Mouse (Mus musculus) layer of hippocampus, postnatal 10 days (tissue): ENCODE data around the gene Ucp1. TPM values are rescaled to one million over a fixed set of nuclear protein-coding genes. Genes with fewer than 3 reads are reported as not detected.

ENCODE experiments used
- DNase-seq, 2 experiments: peaks; one replicate each; pipeline ENCODE4 v3.0.0; 2021; ENCODE audit warnings: low spot score in 2 of 2
- total RNA-seq, 2 experiments: library from RNA; stranded (reverse); gene quantifications; 2 replicates each; pipeline ENCODE4 v1.2.3; 2021

Gene Ucp1
- total RNA-seq, 2 experiments from 2014 or later: not detected

- DNase-seq: peak; percentile 97 to 98
Observed at GRCm38 (mm10) chr8:83331899-83332697, 41.9 kb downstream of the Ucp1 start, which contains the start of gene Elmod2. TSS of gene Elmod2 (minus strand) at chr8:83332486.

DNA sequence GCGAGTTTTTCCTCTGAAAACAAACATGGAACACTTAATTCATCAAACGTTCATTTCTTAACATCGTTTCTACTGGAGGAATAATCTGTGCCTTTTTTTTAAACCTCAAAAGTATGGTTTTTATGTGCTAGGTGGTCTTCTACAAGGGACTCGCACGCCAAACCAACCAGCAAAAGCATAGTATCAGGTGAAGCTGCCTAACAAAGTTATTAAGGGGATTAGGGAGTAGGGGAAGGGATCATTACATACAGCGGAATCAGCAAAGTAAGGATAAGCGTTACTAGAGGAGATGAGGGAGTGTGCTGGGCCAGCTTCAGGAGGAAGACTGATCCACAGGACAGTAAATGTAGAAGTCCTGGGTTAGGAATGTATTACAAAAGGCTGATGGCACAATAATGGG is 42.7 kb downstream of the Ucp1 start:
- DNase-seq: no peak

- no peak for DNase-seq
Observed at GRCm38 (mm10) chr8:83342076-83342475, 51.9 kb downstream of the Ucp1 start.

DNA sequence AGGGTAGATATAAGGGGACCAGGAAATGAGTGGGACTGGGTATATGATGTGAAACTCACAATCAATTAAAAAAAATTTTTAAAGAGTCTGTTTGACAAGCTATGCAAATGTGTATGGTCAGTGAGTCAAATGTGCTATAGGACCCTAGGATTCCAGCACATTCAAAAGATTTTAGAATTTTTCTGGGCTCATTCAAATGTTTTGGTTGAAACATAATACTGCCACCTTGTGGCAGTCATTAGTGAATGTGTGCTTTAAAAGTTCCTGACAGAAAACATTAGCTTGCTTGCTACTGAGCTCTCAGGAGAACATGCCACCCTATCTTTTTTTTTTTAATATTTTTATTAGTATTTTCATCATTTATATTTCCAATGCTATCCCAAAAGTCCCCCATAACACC is 52.5 kb downstream of the Ucp1 start:
- no peak for DNase-seq

Other genes with a start within 250 kb of the Ucp1 start
- gene Tbc1d9, start 125.0 kb upstream of the Ucp1 start, total RNA-seq: 100 to 1,000 TPM in 1 of 2 experiments, 10 to 100 TPM in 1; 95.9 to 103 TPM
- 1 to 10 TPM; 1.4 to 1.7 TPM for gene Gm10645, start 124.2 kb upstream of the Ucp1 start, total RNA-seq
- 10 to 100 TPM; 15.1 to 16.0 TPM for gene Elmod2, start 42.1 kb downstream of the Ucp1 start, total RNA-seq
- not detected for gene Mgat4d, start 58.1 kb downstream of the Ucp1 start, total RNA-seq
- gene Clgn, start 99.5 kb downstream of the Ucp1 start, total RNA-seq: 10 to 100 TPM; 10.6 TPM
- gene Scoc, start 168.0 kb downstream of the Ucp1 start, total RNA-seq: 100 to 1,000 TPM; 263 to 293 TPM
- gene Olfr370, start 245.4 kb downstream of the Ucp1 start, total RNA-seq: not detected